Mouse (Mus musculus) T-helper 1 cell (primary cell): Measurements from ENCODE around the gene Polr2f.

Experiments used
- in situ Hi-C: fragments of 300-600 bp; cut with MboI, MseI; formaldehyde crosslinking; loops from one replicate; pipeline ENCODE4 v1.15.1; 2025; ENCODE audit warnings: high pct_unique_total_duplicates

The Polr2f gene

DNA sequence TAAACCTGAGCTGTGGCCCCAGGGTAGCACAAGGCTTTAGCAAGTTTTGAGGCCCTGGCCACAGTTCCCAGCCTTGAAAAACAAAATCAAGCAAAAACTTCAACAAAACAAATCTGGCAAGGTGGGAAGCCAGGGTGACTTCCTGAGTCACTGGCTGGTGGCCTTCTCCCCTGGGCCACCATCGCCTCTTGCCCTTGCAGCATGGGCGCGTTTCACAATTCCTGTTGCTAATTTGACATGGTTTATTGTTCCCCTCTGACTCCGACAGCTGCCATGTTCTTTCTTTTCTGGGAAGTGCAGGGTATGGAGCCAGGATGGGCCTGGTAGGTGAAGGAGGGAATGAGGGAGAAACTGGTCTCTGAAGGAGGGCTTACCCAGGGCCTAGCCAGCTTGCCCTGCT is 18.7 kb upstream of the Polr2f start:
- in situ Hi-C loops, result no loop called here

DNA sequence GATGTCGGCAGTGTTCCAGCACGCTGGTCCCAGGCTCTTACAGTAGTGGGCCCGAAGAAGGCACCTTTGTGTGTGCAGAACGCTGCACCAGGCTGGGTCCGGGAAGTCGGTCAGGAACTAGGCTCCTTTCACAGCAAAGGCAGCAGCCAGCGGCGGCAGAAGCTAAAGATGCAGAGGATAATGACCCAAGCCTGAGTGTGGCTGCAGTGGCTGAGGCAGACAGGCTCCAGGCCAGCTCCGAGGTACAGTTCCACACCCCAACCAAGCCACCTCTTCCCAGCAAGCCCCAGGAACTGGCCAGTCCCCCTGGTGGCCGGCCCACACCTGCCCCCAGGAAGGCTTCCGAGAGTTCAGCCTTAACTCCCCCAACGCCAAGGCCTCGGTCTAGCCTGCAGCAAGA is 18.3 kb upstream of the Polr2f start:
- in situ Hi-C loops, result no loop called here

DNA sequence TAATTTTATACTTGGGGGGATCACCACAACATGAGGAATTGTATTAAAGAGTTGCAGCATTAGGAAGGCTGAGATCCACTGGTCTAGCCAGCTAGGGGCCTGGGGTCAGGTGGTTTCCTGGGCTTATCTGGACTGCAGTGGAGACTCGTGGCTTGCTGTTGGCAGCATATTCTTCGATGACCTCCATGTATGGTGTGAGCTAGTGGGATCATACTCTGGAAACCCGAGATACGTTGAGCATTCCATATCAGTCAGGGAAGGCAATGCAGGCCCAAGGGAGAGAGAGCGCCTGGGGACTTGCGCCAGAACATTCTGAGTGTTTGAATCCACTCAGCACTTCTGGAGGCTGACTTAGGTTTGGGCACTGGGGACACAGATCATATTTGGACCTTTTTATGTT is 17.1 kb upstream of the Polr2f start:
- in situ Hi-C loops, result no loop called here

DNA sequence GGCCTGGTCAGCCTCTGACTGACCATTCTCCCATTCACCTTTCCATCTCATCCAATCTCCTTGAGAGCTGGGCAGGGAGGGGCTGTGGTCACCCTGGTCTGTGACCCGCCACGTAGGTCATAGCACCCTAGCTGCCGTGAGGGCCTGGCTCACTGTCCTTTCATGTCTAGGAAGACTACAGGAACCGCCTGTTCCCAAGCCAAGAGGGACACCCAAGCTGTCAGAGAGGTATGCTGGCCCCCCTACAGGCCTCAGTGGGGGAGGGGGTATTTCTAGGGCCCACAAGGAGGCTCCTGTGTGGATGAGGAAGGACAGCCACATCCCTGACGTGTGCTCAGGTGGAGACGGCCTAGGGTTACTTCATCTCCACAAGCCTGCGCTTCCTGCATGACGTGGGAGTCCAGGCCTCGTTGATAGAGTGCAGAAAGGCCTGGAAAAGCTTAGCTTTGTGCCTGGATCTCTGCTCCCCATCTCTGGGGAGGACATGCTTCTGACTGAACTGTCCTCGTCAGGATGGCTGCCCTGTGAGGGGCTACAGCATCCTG is 16.4 kb upstream of the Polr2f start:
- in situ Hi-C loops, result no loop called here

DNA sequence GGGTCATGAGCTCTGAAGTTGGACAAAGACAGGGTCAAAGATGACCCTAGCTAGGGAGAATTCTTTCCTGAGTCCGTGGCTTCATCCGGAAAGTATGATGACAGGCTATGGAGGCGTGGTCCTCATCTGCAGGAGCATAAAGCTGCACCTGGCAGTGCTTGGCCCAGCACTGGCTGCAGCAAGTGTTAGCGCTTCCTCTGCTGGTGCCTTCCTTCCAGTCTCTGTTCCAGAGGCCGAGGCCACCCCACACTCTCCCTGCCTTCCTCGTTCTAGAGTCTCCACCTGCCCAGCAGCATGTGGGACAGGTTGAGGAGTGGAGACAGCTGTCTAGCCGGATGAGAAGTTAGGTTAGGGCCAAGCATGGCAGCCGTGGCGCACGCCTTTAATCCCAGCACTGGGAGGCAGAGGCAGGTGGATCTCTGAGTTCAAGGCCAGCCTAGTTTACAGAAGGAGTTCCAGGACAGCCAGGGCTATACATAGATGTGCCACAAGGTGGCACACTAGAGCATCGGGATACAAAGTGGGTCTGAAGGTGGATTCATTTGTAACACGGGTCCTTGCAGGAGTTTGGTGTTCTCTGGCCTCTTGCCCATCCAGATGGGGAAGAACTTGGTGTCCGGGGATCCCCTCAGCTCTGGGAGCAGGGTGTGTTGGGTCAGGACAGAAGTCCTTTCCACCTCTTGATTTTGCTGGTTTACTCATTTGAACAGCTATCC is 14.4 kb upstream of the Polr2f start:
- in situ Hi-C loops, result no loop called here

DNA sequence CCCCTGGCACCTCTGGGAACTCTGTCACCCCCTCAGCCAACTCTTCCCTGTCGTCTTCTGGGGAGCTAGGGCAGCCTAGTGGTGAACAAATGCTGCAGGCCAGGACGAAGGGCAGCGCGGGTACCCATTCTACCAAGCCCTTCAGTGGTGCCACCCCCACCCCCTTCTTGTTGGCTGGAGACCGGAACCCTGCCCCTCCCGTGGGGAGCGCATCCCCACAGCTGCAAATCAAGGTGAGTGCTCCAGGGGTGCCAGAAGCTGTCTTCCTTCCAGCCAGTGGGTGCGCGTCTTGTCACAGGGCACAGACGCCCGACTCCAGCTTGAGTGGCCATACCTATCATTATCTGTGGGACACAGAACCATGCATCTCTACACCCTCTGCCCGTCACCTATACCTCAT is 13.7 kb upstream of the Polr2f start:
- in situ Hi-C loops, result no loop called here

DNA sequence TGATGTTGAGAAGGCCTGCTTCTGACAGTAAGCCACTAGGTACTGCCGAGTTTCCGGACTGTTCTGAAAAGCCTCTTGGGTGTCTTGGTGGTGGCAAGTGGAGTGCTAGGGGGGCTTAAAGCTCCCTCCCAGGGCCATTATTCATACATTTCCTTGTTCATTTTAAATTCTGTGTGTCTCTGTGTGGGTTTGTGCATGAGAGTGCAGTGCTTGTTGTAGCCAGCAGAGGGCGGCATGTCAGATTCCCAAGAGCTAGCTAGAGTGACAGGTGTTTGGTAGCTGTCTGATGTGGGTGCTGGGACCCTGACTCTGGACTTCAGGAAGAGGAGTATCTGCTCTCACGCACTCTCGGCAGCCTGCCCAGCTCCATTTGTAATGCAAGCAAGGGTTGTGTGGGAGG is 12.6 kb upstream of the Polr2f start:
- in situ Hi-C loops, result no loop called here

DNA sequence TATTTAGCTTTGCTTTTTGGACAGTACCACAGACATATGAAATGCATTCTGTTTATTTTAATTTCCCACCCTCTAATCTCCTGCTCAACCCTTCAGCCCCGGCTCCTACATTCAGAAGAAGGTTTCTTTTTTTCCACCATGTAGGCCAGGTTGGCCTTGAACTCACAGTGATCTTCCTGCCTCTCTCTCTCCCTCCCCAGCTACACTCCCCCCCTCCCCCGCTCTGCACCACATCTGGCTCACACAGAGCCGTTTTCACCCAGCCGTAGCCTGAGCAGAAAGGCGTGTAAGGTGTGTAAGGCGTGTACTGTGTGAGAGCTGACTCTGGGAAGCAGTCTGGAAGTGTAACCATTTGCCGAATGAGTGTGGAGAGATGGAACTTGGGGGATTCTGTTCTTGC is 11.5 kb upstream of the Polr2f start:
- in situ Hi-C loops, result no loop called here

DNA sequence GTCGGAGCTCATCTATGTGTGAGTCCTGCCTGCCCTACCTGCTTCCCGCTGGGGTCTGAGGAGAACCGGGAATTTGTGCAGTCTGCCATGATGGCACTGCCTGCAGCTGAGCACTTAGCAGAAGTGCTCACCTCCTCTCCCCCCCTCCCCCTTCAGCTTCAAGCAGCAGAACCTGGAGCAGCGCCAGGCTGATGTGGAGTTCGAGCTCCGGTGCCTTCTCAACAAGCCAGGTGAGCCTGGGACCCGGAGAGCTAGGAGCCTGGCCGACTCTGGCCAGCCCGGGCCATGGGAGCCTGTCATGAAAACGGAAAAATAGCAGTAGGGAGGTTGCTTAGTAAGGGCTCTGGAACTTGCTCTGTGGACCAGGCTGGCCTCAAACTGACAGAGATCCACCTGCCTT is 10.0 kb upstream of the Polr2f start:
- in situ Hi-C loops, result no loop called here

DNA sequence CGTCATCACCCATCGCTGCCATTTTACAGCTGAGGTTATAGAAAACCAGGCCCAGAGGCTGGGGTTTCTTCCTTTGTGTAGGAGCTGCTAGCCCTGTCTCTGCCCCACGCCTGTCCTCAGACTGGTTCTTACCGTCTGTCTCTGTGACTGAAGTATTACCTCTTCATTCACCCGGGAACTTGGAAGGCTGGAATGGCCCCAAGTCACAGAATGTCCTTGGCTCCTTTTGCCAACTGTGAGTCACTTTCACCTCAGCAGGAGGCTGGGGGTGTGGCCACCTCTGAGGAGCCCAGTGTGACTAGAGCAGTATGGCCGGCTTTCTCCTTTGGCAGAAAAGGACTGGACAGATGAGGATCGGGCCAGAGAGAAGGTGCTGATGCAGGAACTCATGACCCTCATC is 9.4 kb upstream of the Polr2f start:
- in situ Hi-C loops, result no loop called here

DNA sequence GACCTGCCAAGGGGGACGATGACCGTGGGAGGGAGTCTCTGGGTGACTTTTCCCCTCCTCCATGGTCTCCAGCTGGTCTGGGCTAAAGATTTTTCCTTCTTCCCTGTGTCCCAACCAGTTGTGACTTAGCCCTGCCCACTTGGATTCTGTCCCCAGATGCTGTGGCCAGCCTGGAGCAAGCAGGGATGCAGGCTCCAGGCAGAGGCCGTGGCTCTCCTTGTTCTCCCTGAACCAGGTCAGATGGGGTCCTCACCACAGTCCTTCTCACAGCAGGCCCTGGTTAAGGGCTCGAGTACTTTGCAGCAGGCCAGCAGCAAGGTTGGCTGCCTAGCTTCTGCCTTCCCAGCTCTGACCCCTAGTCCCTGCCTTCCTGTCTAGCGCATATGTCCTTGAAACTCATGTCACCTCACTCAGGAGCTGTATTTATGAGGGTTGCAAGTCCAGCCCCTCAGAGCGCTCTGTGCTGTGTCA is 7.6 kb upstream of the Polr2f start:
- in situ Hi-C loops, result no loop called here

DNA sequence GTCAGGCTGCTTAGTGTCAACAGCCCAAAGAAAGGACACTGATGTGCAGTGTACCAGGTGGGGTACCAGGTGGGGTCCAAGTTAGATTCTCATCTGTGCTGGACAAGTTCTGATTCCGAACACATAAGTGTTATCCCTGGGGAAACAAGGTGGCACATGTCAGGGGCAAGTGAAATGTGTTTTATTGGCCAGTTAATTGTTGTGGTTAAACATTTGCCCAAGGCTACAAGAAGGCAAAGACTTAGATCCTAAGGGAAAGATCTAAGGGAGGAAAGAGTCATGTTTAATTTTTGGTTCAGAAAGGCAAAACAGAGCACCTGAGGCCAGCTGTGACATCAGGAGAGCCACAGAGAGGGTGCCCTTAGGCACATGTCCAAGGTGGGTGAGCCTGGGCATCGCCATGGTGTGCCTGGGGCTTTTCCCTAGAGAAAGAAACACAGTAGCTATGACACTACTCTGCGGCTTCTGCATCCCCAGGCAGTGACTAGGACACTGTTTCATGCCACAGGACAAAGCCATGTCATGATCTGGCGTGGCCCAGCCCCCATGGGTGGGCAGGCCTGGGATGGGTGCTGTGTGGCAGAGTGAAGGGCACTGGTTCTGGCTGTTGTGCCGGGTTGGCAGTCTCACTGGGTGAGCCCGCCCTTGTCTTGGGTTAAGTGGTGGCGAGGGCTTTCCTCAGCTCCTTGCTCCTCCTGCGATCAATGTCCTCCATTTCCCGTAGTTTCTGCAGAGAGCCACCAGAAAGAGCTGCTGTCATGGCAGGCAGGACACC is 6.1 kb upstream of the Polr2f start:
- in situ Hi-C loops, result no loop called here

DNA sequence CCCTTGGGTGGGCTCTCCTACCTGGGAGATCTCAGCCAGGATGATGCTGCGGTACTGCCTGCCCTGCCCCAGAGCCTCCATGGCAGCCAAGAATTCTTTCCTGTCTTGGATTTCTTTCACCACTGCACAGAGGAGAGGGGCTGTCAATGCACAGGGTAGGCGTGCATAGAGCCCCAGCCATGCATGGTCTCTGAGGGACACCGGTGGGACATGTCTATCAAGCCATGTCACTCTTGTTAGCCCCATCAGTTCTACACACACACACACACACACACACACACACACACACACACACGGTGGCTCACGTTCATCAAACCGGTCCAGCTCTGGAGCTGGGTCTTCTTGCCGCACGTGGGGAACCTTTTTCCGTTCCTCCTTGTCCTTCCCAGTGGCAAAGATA is 5.5 kb upstream of the Polr2f start:
- in situ Hi-C loops, result no loop called here

DNA sequence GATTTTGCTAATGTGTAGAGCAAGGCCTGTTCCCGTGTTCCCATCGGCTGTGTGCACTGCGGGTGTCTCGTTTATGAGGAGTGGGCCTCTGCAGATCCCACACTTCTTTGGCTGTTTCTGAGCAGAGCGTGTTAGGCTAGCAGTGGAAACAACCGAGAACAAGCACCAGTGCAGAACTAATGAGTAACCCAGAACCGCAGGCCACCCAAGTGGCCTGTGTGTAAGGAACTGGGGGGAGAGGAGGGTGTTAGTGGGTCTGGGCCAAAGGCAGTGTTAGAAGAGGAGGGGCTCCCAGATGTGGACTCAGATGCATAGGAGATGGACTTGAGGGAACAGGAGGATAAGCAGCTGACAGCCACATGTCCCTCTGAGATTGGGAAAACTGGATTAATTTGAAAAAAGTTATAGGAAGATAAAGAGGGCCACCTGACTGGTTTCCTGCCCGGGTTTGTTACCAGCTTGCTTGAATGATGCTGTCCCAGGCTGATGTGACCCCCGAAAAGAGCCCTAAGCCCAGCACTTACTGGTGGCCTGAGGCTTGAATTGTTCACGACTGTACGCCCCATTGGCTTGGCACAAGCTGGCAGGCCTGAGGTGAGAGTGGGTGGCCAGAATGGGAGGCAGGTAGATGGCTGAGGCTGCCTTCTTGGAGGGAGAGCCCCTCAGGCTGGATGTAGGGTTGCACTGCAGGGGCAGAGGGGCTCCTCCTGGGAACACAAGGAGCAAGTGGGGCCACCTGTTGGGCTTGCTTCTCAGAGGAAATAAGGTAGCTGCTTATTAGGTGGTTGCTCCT is 4.8 kb upstream of the Polr2f start:
- in situ Hi-C loops, result no loop called here

DNA sequence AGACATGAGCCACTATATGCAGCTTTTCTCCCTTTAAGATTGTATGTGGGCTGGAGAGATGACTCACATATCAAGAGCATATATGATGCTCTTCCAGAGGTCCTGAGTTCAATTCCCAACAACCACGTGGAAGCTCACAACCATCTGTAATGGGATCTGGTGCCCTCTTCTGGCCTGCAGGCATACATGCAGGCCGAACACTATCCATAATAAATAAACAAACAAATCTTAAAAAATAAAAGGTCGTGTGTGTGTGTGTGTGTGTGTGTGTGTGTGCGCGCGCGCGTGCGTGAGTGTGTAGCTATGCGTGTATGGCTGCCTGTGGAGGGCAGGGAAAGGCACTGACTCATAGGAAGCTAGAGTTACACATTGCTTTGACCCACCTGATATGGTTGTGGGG is 1.2 kb upstream of the Polr2f start:
- in situ Hi-C loops, result no loop called here

DNA sequence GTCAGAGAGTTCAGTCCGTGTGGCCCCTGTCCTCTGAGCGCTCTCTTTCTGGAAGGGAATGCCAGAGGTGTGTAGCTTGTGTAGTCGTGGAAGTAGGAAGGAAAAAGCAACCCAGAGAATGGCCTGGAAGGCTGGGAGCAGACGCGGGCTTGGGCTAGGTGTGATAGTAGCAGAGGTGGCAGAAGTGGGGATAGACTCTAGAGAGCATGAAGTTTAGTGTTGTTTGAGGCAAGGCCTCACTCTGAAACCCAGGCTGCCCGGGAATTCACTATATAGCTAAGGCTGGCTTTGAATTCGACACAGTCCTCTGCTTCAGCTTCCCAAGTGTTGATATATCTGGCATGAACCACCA is 733 bp downstream of the Polr2f start:
- in situ Hi-C loops, result no loop called here

DNA sequence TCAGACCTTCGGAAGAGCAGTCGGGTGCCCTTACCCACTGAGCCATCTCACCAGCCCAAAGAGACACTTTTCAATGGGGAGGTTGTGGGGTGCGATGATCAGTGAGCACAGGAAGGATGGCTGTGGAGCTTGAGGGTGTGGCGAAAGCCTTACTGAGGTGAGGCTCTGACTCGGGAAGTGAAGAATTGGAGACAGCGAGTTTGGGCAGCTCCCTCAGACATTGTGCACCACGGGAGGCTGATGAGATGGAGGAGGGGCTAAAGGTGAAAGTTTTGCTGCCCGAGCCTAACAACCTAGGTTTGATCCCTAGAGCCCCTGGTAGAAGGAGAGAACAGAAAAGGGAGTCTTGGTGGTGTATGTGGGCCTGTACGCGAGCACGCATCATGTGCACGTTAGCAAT is 2.5 kb downstream of the Polr2f start:
- in situ Hi-C loops, result no loop called here

DNA sequence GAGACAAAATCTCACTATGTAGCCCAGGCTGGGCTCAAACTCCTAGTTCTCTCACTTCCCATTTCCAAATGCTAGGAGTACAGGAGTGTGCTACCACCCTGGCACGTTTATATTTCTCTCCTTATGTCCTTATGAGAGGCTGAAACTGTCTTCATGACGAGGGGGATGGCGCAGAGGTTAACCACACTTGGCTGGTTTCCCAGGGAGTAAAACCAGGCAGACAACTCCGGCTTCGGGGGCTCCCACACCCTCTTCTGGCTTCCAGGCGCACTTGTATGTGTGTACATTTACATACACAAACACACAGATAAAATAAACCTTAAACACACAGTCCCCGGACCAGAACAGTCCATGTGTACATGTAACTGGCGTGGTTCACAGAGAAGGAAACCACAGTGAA is 3.2 kb downstream of the Polr2f start:
- in situ Hi-C loops, result no loop called here

DNA sequence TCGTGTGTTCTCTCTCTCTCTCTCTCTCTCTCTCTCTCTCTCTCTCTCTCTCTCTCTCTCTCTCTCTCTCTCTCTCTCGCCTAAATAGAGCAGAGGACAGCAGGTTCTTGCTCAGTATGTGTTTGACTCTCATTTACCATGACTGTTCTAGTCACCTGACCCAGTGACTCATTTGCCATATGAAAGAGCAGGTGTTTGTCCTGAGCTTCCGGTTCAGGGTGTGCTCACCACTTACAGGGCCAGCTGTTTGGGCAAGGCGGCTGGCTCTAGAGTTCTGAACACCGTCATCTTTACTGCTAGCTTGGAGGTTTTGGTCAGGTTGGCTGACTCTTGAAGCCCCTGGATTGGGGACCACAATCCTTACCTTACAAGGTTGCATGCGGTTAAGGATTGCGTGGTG is 4.7 kb downstream of the Polr2f start:
- in situ Hi-C loops, result no loop called here

DNA sequence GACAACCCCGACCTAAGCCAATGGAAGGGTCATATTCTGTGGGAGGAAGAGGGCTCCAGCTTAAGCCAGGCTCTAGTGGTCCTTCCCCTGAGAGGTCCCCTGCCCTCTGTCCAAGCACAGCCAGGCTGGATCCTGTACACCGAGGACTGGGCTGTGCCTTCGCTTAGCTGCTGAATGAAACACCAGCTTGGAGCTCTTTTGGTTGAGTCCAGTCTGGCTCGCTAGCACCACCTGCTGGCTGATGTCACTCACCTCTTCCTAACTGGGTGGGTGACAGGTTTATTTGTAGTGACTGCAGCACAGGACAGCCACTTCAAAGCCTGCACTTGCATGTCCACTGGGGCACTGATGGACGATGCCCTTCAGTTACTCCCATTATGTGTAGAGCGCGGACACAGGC is 7.7 kb downstream of the Polr2f start:
- in situ Hi-C loops, result no loop called here

DNA sequence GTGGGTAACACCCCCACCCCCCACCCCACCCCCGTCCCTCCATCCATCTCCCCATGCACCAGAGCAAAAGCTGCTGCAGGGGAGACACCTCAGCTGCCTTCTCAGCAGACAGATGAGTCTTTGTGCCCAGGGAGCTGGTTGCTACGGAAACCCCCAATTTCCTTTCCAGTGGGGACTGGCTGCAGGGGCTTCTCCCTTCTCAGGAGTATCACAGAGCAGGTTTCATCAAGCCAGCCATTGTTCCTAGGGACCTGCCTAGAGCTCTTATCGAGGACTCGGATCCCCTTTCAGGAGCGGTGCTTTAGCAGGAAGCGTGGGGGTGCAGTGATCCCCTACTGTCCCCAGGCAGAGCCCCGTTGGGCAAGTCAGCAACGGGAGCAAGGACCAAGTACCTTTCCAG is 11.1 kb downstream of the Polr2f start:
- in situ Hi-C loops, result no loop called here

DNA sequence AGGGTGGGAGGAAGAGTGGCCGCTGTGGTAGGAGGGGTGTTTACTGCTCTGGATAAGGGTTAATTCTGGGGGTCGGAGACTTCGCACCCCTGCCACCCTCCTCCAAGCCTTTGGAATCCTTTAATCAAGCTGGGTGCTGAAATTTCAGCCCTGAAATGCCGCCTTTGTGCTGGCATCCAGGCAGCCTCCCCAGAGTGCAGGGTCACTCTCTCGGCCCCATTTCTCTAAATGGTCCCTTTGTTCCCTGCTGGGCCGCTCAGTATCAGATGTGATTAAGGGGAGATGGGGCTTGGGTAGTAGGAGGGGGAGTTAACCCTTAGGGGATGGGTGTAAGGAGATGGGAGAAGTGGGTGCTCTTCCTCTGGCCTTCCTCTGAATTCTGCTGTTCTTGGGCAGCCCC is 11.9 kb downstream of the Polr2f start:
- in situ Hi-C loops, result no loop called here
